Mouse (Mus musculus) myocyte (in vitro differentiated cells): Measurements from ENCODE around the gene Rhod. TPM values are rescaled to one million over a fixed set of nuclear protein-coding genes. Genes with fewer than 3 reads are reported as not detected.
"Not testable (repeated sequence)": the region's sequence is repeated elsewhere in the genome, so short reads cannot be mapped to it uniquely, and the experiment has no call there.

Experiments
- H3K27me3 ChIP-seq: one replicate; pipeline ENCODE4 v1.6.1; 2011; ENCODE audit not compliant: control insufficient read depth, insufficient read depth, insufficient read length
- H3K36me3 ChIP-seq: one replicate; pipeline ENCODE4 v1.6.1; 2011; ENCODE audit not compliant: control insufficient read depth, insufficient read depth
- H3K4me2 ChIP-seq: one replicate; pipeline ENCODE4 v1.6.1; 2011; ENCODE audit warnings: low read depth, control low read depth
- H3K4me3 ChIP-seq: one replicate; pipeline ENCODE4 v1.5.1; 2011; ENCODE audit warnings: mild to moderate bottlenecking, control low read depth, moderate library complexity
- H3K79me2 ChIP-seq: one replicate; pipeline ENCODE4 v1.6.1; 2011; ENCODE audit not compliant: control insufficient read depth, insufficient read depth
- H3ac ChIP-seq: one replicate; pipeline ENCODE4 v1.6.1; 2011; ENCODE audit not compliant: control insufficient read depth, insufficient read length
- CEBPB ChIP-seq: IDR thresholded peaks from 2 replicates; pipeline ENCODE4 v1.6.1; 2011; ENCODE audit warnings: mild to moderate bottlenecking, moderate library complexity; ENCODE audit not compliant: poor library complexity, insufficient read depth, severe bottlenecking
- E2F4 ChIP-seq: IDR thresholded peaks from one replicate; pipeline ENCODE4 v1.6.1; 2011; ENCODE audit warnings: mild to moderate bottlenecking, control low read depth, moderate library complexity; ENCODE audit not compliant: insufficient read depth
- MAX ChIP-seq: IDR thresholded peaks from one replicate; pipeline ENCODE4 v1.6.1; 2011; ENCODE audit warnings: low read depth, mild to moderate bottlenecking, control low read depth
- MYOD1 ChIP-seq, 3 experiments: IDR thresholded peaks; one replicate each; pipeline ENCODE4 v1.6.1; 2011; ENCODE audit warnings: control low read depth in 2 of 3, low read depth in 2 of 3, mild to moderate bottlenecking in 2 of 3, moderate library complexity in 1 of 3; ENCODE audit not compliant: insufficient read length in 2 of 3, control insufficient read depth in 1 of 3
- MYOG ChIP-seq, 3 experiments: IDR thresholded peaks; one replicate each; pipeline ENCODE4 v1.6.1; 2011; ENCODE audit warnings: control low read depth in 2 of 3, low read depth in 2 of 3, mild to moderate bottlenecking in 2 of 3; ENCODE audit not compliant: insufficient read length in 2 of 3, control insufficient read depth in 1 of 3, insufficient read depth in 1 of 3
- POLR2A ChIP-seq: IDR thresholded peaks from one replicate; pipeline ENCODE4 v1.6.1; 2011; ENCODE audit warnings: low read depth, mild to moderate bottlenecking, control low read depth, moderate library complexity; ENCODE audit not compliant: insufficient read length
- POLR2AphosphoS2 ChIP-seq: IDR thresholded peaks from one replicate; pipeline ENCODE4 v1.6.1; 2011; ENCODE audit warnings: low read depth, control low read depth; ENCODE audit not compliant: insufficient read length
- REST ChIP-seq: IDR thresholded peaks from one replicate; pipeline ENCODE4 v1.6.1; 2011; ENCODE audit warnings: mild to moderate bottlenecking, control low read depth, moderate library complexity; ENCODE audit not compliant: insufficient read depth, insufficient read length
- SRF ChIP-seq: IDR thresholded peaks from one replicate; pipeline ENCODE4 v1.6.1; 2011; ENCODE audit warnings: low read depth; ENCODE audit not compliant: control insufficient read depth, insufficient read length
- TCF12 ChIP-seq: IDR thresholded peaks from one replicate; pipeline ENCODE4 v1.6.1; 2011; ENCODE audit warnings: mild to moderate bottlenecking, control low read depth; ENCODE audit not compliant: poor library complexity, insufficient read depth, severe bottlenecking
- TCF3 ChIP-seq: IDR thresholded peaks from one replicate; pipeline ENCODE4 v1.6.1; 2011; ENCODE audit warnings: low read depth, control low read depth; ENCODE audit not compliant: insufficient read length
- USF1 ChIP-seq: IDR thresholded peaks from one replicate; pipeline ENCODE4 v1.6.1; 2011; ENCODE audit warnings: low read depth, mild to moderate bottlenecking, control low read depth, moderate library complexity
- polyA plus RNA-seq: library from polyadenylated mRNA; unstranded; fragments of >200 nt; fragmentation: generic; extraction: Trizol; gene quantifications from one replicate; pipeline ENCODE4 v1.2.1, GENCODE M21; 2012; ENCODE audit warnings: missing spikeins

Gene Rhod
- polyA plus RNA-seq, 1 experiment, result 51.1 TPM

DNA sequence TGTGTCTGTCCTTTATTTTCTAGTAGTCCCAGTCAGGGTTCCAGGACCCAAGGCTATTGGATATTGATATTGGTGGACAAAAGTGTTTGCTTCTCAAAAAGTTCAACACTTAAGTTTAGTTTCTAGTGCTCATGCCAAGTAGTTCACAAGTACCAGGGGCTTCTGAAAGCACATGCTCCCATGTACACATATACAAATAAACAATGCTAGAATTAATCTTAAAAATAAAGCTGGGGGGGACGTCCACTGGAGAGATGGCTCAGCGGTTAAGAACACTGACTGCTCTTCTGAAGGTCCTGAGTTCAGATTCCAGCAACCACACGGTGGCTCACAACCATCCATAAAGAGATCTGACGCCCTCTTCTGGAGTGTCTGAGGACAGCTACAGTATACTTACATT lies 54.2 kb downstream of the Rhod start:
- TF ChIP-seq E2F4 (no peak), POLR2AphosphoS2 (no peak), TCF12 (no peak), REST (no peak), MYOG (IDR thresholded peaks at IDR 0.05; ENCODE audit: control insufficient read depth in 1 of 3, insufficient read depth in 1 of 3, insufficient read length in 2 of 3, low read depth in 2 of 3) (no peak), CEBPB (no peak), MAX (no peak), SRF (no peak), USF1 (no peak), TCF3 (no peak), POLR2A (no peak), MYOD1 (IDR thresholded peaks at IDR 0.05; ENCODE audit: control insufficient read depth in 1 of 3, insufficient read length in 2 of 3, low read depth in 2 of 3) (no peak)
- Histone ChIP-seq H3K79me2 (peaks cover 89% of the 10 kb centered on the region), H3K36me3 (peaks cover 22% of the 10 kb centered on the region), H3K4me3 (no peak overlapping the region), H3K4me2 (no peak overlapping the region), H3ac (no peak overlapping the region), H3K27me3 (no peaks in the 10 kb centered on the region)

DNA sequence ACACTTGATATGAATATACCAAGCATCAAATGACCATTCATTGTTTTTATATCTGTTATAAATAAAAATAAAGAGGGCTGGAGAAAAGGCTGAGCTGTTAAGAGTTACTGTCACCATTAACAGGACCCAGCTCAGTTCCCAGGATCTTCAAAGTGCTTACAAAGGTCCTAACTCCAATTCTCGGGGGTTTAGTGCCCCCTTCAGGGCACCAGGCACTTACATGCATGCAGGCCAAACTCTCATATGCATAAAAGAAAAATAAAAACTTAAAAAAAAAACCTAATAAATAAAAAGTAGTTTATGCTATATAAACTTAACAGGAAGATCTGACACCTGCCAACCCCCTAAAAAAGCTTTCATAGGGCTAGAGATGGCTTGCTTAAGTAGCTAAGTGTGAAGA lies 54.9 kb downstream of the Rhod start:
- H3K4me2 ChIP-seq, result no peak overlapping the region
- peaks cover 89% of the 10 kb centered on the region for H3K79me2 ChIP-seq
- H3K27me3 ChIP-seq, result no peaks in the 10 kb centered on the region
- H3ac ChIP-seq, result no peak overlapping the region
- H3K4me3 ChIP-seq, result no peak overlapping the region
- H3K36me3 ChIP-seq, result peaks cover 17% of the 10 kb centered on the region
- no peak for TF ChIP-seq USF1
- no peak for TF ChIP-seq REST
- no peak for TF ChIP-seq TCF12
- TF ChIP-seq CEBPB, result no peak

DNA sequence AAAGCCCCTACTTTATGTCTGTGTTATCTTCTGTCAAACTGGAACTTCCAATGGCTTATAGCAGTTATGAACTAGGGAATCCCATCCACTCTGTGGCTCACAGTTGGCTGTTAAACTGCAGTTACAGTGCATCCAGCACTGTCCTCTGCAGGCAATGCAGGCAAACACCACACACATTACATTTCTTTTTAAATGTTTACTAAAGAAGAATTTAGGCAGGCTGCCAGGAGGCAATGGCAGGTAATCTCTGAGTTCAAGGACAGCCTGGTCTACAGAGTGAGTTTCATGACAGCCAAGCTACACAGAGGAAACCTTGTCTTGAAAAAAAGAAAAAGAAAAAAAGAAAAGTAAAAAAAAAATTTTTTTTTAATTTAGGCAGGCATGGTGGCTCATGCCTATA lies 55.9 kb downstream of the Rhod start:
- peaks cover 90% of the 10 kb centered on the region for H3K79me2 ChIP-seq
- H3K36me3 ChIP-seq, result peaks cover 17% of the 10 kb centered on the region
- TF ChIP-seq TCF3 (no peak), CEBPB (no peak), MYOD1 (IDR thresholded peaks at IDR 0.05; ENCODE audit: control insufficient read depth in 1 of 3, insufficient read length in 2 of 3, low read depth in 2 of 3) (no peak), TCF12 (no peak), SRF (no peak), REST (no peak), E2F4 (no peak), MAX (no peak), POLR2AphosphoS2 (no peak), MYOG (IDR thresholded peaks at IDR 0.05; ENCODE audit: control insufficient read depth in 1 of 3, insufficient read depth in 1 of 3, insufficient read length in 2 of 3, low read depth in 2 of 3) (no peak), USF1 (no peak), POLR2A (no peak)
- no peak overlapping the region for H3ac ChIP-seq
- no peak overlapping the region for H3K4me3 ChIP-seq
- H3K4me2 ChIP-seq, result no peak overlapping the region
- no peaks in the 10 kb centered on the region for H3K27me3 ChIP-seq

DNA sequence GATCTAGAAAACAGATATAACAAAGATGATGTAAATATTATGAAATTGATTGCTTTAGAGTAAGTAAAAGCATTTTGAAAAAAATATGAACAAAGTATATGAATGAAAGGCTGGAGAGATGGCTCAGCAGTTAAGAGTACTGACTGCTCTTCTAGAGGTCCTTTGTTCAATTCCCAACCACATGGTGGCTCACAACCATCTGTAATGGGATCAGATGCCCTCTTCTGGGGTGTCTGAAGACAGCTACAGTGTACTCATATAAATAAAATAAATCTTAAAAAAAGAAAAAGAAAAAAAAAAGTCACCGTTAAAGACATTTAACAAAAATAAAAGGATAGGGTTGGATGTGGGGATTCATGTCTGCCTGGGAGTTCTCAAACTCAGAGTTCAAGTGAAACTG lies 56.9 kb downstream of the Rhod start:
- H3K4me2 ChIP-seq, result not testable (repeated sequence)
- Histone ChIP-seq H3K36me3 (peaks cover 10% of the 10 kb centered on the region), H3K79me2 (peaks cover 92% of the 10 kb centered on the region)

More for the DNA sequence above, 56.9 kb downstream of the Rhod start:
- not testable (repeated sequence) for H3K4me3 ChIP-seq, H3K27me3 ChIP-seq, H3ac ChIP-seq

Other genes starting within 250 kb of the Rhod start
- 0.67 TPM for gene Tbc1d10c, start 248.1 kb downstream of the Rhod start, polyA plus RNA-seq
- 702 TPM for gene Ppp1ca, start 247.4 kb downstream of the Rhod start, polyA plus RNA-seq
- gene Rad9a, start 237.8 kb downstream of the Rhod start, polyA plus RNA-seq, result 16.7 TPM
- gene Clcf1, start 225.2 kb downstream of the Rhod start, polyA plus RNA-seq, result 11.5 TPM
- gene AC109138.7, start 225.1 kb downstream of the Rhod start, polyA plus RNA-seq, result not detected
- gene Pold4, start 207.5 kb downstream of the Rhod start, polyA plus RNA-seq, result 166 TPM
- gene Ssh3, start 170.3 kb downstream of the Rhod start, polyA plus RNA-seq, result 0.17 TPM
- 1.7 TPM for gene Ankrd13d, start 156.3 kb downstream of the Rhod start, polyA plus RNA-seq
- gene Grk2, start 133.2 kb downstream of the Rhod start, polyA plus RNA-seq, result 56.3 TPM
- gene Kdm2a, start 41.1 kb downstream of the Rhod start, polyA plus RNA-seq, result 20.3 TPM
- gene Syt12, start 38.0 kb upstream of the Rhod start, polyA plus RNA-seq, result 22.3 TPM
- 0.05 TPM for gene 2010003K11Rik, start 59.2 kb upstream of the Rhod start, polyA plus RNA-seq
- 16.3 TPM for gene Pcx, start 71.0 kb upstream of the Rhod start, polyA plus RNA-seq
- gene Lrfn4, start 176.2 kb upstream of the Rhod start, polyA plus RNA-seq, result 22.0 TPM
- 43.8 TPM for gene Rce1, start 186.2 kb upstream of the Rhod start, polyA plus RNA-seq